Mouse (Mus musculus) spleen, adult 2 months (tissue): ENCODE measurements around the gene Coq8a. TPM values are rescaled to one million over a fixed set of nuclear protein-coding genes. Genes with fewer than 3 reads are reported as not detected.

Experiments
- DNase-seq, 2 experiments: peaks; one replicate each; pipeline versions ENCODE4 v3.0.0 to v3.0.0-alpha.2; 2012 to 2021; ENCODE audit warnings: low spot score in 2 of 2, low read depth in 1 of 2
- H3K27ac ChIP-seq: fragments of 200-500 bp; 2 replicates; pipeline ENCODE4 v1.5.1; 2012; ENCODE audit warnings: low read length, inconsistent platforms; ENCODE audit not compliant: insufficient read depth
- H3K27me3 ChIP-seq: fragments of 200-500 bp; 2 replicates; pipeline ENCODE4 v1.6.1; 2012; ENCODE audit warnings: mild to moderate bottlenecking, moderate library complexity, low read length, inconsistent platforms; ENCODE audit not compliant: control insufficient read depth, insufficient read depth
- H3K36me3 ChIP-seq: fragments of 200-500 bp; 2 replicates; pipeline ENCODE4 v1.6.1; 2012; ENCODE audit warnings: mild to moderate bottlenecking, low read length, inconsistent platforms; ENCODE audit not compliant: control insufficient read depth, insufficient read depth
- H3K4me1 ChIP-seq: fragments of 200-500 bp; 2 replicates; pipeline ENCODE4 v1.6.1; 2011; ENCODE audit warnings: inconsistent platforms; ENCODE audit not compliant: control insufficient read depth, insufficient read depth, insufficient read length
- H3K4me3 ChIP-seq: fragments of 200-500 bp; 2 replicates; pipeline ENCODE4 v1.5.1; 2011; ENCODE audit warnings: mild to moderate bottlenecking, inconsistent platforms; ENCODE audit not compliant: insufficient read depth, insufficient read length; ENCODE audit errors: extremely low read depth
- CTCF ChIP-seq: fragments of 200-500 bp; IDR thresholded peaks from 2 replicates; pipeline ENCODE4 v1.5.1; 2011; ENCODE audit warnings: mild to moderate bottlenecking, inconsistent platforms; ENCODE audit not compliant: insufficient read depth, insufficient read length, insufficient replicate concordance; ENCODE audit errors: extremely low read depth
- POLR2A ChIP-seq: fragments of 200-500 bp; IDR thresholded peaks from 2 replicates; pipeline ENCODE4 v1.6.1; 2011; ENCODE audit warnings: low read depth, low read length, inconsistent platforms
- WGBS: fragments of 180-500 bp; shearing (Covaris S2); methylation state at CpG from one replicate; pipeline ENCODE4 v1.1.7; 2018; 5-methylcytosine and 5-hydroxymethylcytosine counted together
- polyA plus RNA-seq: library from polyadenylated mRNA; depleted of rRNA; stranded (reverse); fragments of >200 nt; gene quantifications from 2 replicates; pipeline ENCODE4 v1.2.3, GENCODE M21; 2012

The Coq8a gene
- polyA plus RNA-seq, 1 experiment = 24.0 TPM

- no peak for DNase-seq
- no peak for TF ChIP-seq CTCF
- no peak for TF ChIP-seq POLR2A
- H3K4me1 ChIP-seq = no peaks in the 10 kb centered on the region
- H3K27me3 ChIP-seq = no peaks in the 10 kb centered on the region
- no peak overlapping the region for H3K4me3 ChIP-seq
- 79% methylated on average over 7 of the region's 7 CpGs for WGBS
- H3K36me3 ChIP-seq = peaks cover 1% of the 10 kb centered on the region; the same call in 1 of the 2 replicates
- no peak overlapping the region for H3K27ac ChIP-seq
Observed at GRCm38 (mm10) chr1:180184768-180185167, 14.6 kb downstream of the Coq8a start.

GRCm38 (mm10) chr1:180183525-180184159 lies 15.8 kb downstream of the Coq8a start:
- no peaks in the 10 kb centered on the region for H3K4me1 ChIP-seq
- H3K4me3 ChIP-seq = no peak overlapping the region
- no peaks in the 10 kb centered on the region for H3K27me3 ChIP-seq
- peaks cover 10% of the 10 kb centered on the region for H3K36me3 ChIP-seq
- H3K27ac ChIP-seq = no peak overlapping the region
- TF ChIP-seq POLR2A = no peak
- no peak for TF ChIP-seq CTCF
- DNase-seq = no peak
- 92% methylated on average over 6 of the region's 6 CpGs for WGBS

- Histone ChIP-seq H3K27ac (no peak overlapping the region), H3K27me3 (no peaks in the 10 kb centered on the region), H3K4me1 (no peaks in the 10 kb centered on the region), H3K36me3 (peaks cover 11% of the 10 kb centered on the region), H3K4me3 (no peak overlapping the region)
- no peak for TF ChIP-seq CTCF
- TF ChIP-seq POLR2A = no peak
- no peak for DNase-seq
- WGBS = 85% methylated on average over 3 of the region's 3 CpGs
Observed at GRCm38 (mm10) chr1:180182731-180183130, 16.7 kb downstream of the Coq8a start.

GRCm38 (mm10) chr1:180181966-180182319 lies 17.5 kb downstream of the Coq8a start:
- no peaks in the 10 kb centered on the region for H3K27me3 ChIP-seq
- no peak overlapping the region for H3K4me3 ChIP-seq
- no peak overlapping the region for H3K27ac ChIP-seq
- TF ChIP-seq POLR2A (no peak), CTCF (no peak)
- WGBS = 91% methylated on average over 9 of the region's 9 CpGs
- H3K4me1 ChIP-seq = no peaks in the 10 kb centered on the region
- peaks cover 11% of the 10 kb centered on the region for H3K36me3 ChIP-seq
- DNase-seq = no peak

- no peak for DNase-seq
- no peak overlapping the region for H3K27ac ChIP-seq
- TF ChIP-seq CTCF (no peak), POLR2A (no peak)
- 96% methylated on average over 7 of the region's 7 CpGs for WGBS
- H3K4me1 ChIP-seq = no peaks in the 10 kb centered on the region
- H3K36me3 ChIP-seq = peaks cover 11% of the 10 kb centered on the region
- no peak overlapping the region for H3K4me3 ChIP-seq
- no peaks in the 10 kb centered on the region for H3K27me3 ChIP-seq
Observed at GRCm38 (mm10) chr1:180181304-180181965, 18.0 kb downstream of the Coq8a start.

- Histone ChIP-seq H3K4me3 (no peak overlapping the region), H3K27me3 (no peaks in the 10 kb centered on the region), H3K27ac (no peak overlapping the region), H3K36me3 (peaks cover 11% of the 10 kb centered on the region), H3K4me1 (no peaks in the 10 kb centered on the region)
- DNase-seq = no peak
- 92% methylated on average over 2 of the region's 2 CpGs for WGBS
- no peak for TF ChIP-seq POLR2A
- TF ChIP-seq CTCF = no peak
Observed at GRCm38 (mm10) chr1:180179840-180180239, 19.6 kb downstream of the Coq8a start.

GRCm38 (mm10) chr1:180179100-180179499 lies 20.3 kb downstream of the Coq8a start:
- TF ChIP-seq CTCF = no peak
- no peak for TF ChIP-seq POLR2A
- Histone ChIP-seq H3K27me3 (no peaks in the 10 kb centered on the region), H3K36me3 (peaks cover 11% of the 10 kb centered on the region), H3K4me3 (no peak overlapping the region), H3K4me1 (no peaks in the 10 kb centered on the region), H3K27ac (no peak overlapping the region)
- DNase-seq = no peak
- 94% methylated on average over 4 of the region's 4 CpGs for WGBS
